Mouse (Mus musculus) lung, adult 2 months (tissue): Measurements from ENCODE around the gene Mcts2.

Experiments used
- CTCF ChIP-seq: fragments of 200-500 bp; IDR thresholded peaks from 2 replicates; pipeline ENCODE4 v1.5.1; 2011; ENCODE audit warnings: mild to moderate bottlenecking, low read length, control low read depth; ENCODE audit not compliant: insufficient read depth
- POLR2A ChIP-seq: fragments of 200-500 bp; IDR thresholded peaks from 2 replicates; pipeline ENCODE4 v1.6.1; 2011; ENCODE audit warnings: low read depth, mild to moderate bottlenecking, control low read depth, low read length, borderline replicate concordance; ENCODE audit errors: extremely low read depth

DNA sequence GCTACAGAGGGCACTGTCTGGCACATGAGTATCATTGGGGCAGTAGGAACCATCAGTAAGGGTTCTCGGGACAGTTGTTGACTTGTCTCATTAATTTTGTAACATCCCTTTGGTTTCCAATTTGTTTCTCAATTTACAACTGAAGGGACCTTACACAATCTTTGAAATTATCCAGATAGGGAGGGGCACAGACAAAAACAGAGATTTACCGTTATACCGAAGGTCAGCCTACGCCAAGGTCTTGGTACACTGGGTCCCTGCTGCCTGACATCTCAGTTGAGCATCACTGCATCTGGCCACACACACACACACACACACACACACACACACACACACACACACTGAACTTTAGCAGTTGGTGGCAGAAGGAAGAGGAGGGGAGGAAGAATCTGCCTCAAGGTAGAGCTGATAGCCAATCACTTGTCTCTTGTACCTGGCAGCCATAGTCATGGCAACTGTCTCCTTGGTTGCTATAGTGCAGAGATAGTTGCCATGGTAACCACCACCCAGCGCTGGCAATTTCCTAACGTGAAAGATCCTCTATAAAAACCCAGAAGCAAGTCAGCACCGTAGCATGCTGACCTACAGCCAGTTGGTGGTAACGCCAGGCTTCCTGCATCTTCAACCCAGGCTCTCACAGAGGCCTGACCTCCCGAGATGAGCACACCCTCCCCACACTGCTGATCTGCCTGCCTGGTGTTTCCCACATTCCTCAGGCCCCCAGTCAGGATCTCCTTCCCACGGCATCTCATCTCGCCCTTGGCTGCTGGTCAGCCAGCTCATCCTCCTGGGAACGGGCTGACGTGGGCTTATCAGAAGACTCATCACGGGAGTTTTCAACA is 32.7 kb upstream of the Mcts2 start:
- TF ChIP-seq CTCF, result no peak
- no peak for TF ChIP-seq POLR2A
